ENCODE assay signal across 8 mouse cellular contexts in genomic region chr15:102671721-102672214, GRCm38 (mm10). TPM values are rescaled to one million over a fixed set of nuclear protein-coding genes. Genes with fewer than 3 reads are reported as not detected.
DNase-seq lines count a peak whose midpoint lies in the region; ATAC-seq and TF ChIP-seq lines count a peak whose summit lies in the region.

No protein-coding gene starts in this region.

- H3K9ac ChIP-seq in forebrain, embryonic 12.5 days: peak overlapping the region; percentile 74
- H3K9ac ChIP-seq in heart, embryonic 15.5 days: peak overlapping the region; percentile 73
- H3K9ac ChIP-seq in liver, embryonic 16.5 days (ENCODE audit: low read depth, low read length): peak overlapping the region; percentile 59
- peak overlapping the region; percentile 71 for H3K9ac ChIP-seq in neural tube, embryonic 12.5 days
- peak overlapping the region; percentile 83 for H3K9ac ChIP-seq in stomach, postnatal 0 days (ENCODE audit: low read length)

- peak; percentile 79 for DNase-seq in 3134 (ENCODE audit: extremely low read depth, insufficient read length, low spot score)
- peak; percentile 85 for DNase-seq in brain, adult 2 months (ENCODE audit: low read depth, low spot score)
- DNase-seq in kidney, postnatal 25 days: peak; percentile 87 to 95
- peak; percentile 86 for DNase-seq in stomach, postnatal 0 days (ENCODE audit: low spot score)

- H3K9me3 ChIP-seq in forebrain, embryonic 12.5 days: no peaks in the 10 kb centered on the region
- H3K9me3 ChIP-seq in heart, embryonic 15.5 days (replicated peaks): no peaks in the 10 kb centered on the region
- no peaks in the 10 kb centered on the region for H3K9me3 ChIP-seq in liver, embryonic 16.5 days (replicated peaks; ENCODE audit: control insufficient read depth, low read length)
- no peaks in the 10 kb centered on the region for H3K9me3 ChIP-seq in neural tube, embryonic 12.5 days
- no peaks in the 10 kb centered on the region for H3K9me3 ChIP-seq in stomach, postnatal 0 days (ENCODE audit: control insufficient read depth, low read length)

- no peaks in the 10 kb centered on the region for H3K27me3 ChIP-seq in forebrain, embryonic 12.5 days
- no peaks in the 10 kb centered on the region for H3K27me3 ChIP-seq in heart, embryonic 15.5 days
- peaks cover 31% of the 10 kb centered on the region for H3K27me3 ChIP-seq in liver, embryonic 16.5 days (ENCODE audit: control insufficient read depth, insufficient read depth, low read depth, low read length)
- H3K27me3 ChIP-seq in neural tube, embryonic 12.5 days (replicated peaks): no peaks in the 10 kb centered on the region
- no peaks in the 10 kb centered on the region for H3K27me3 ChIP-seq in stomach, postnatal 0 days (ENCODE audit: control insufficient read depth, insufficient read depth, low read length)

- peak overlapping the region; percentile 47 for H3K4me3 ChIP-seq in forebrain, embryonic 12.5 days (replicated peaks)
- peak overlapping the region; percentile 54 for H3K4me3 ChIP-seq in heart, embryonic 15.5 days
- H3K4me3 ChIP-seq in liver, embryonic 16.5 days (ENCODE audit: low read depth, low read length): peak overlapping the region; percentile 90
- peak overlapping the region; percentile 37 for H3K4me3 ChIP-seq in neural tube, embryonic 12.5 days
- peak overlapping the region; percentile 54 for H3K4me3 ChIP-seq in stomach, postnatal 0 days (ENCODE audit: low read depth, low read length)

- H3K36me3 ChIP-seq in forebrain, embryonic 12.5 days (replicated peaks): peaks cover 20% of the 10 kb centered on the region
- H3K36me3 ChIP-seq in heart, embryonic 15.5 days: peaks cover 13% of the 10 kb centered on the region
- H3K36me3 ChIP-seq in liver, embryonic 16.5 days (ENCODE audit: control insufficient read depth, insufficient read depth): peaks cover 5% of the 10 kb centered on the region; the same call in 1 of the 2 replicates
- H3K36me3 ChIP-seq in neural tube, embryonic 12.5 days: peaks cover 9% of the 10 kb centered on the region
- peaks cover 6% of the 10 kb centered on the region; the same call in 1 of the 2 replicates for H3K36me3 ChIP-seq in stomach, postnatal 0 days (ENCODE audit: control insufficient read depth, insufficient read depth, low read length)

- 1% methylated on average over 34 of the region's 34 CpGs for WGBS in forebrain, embryonic 12.5 days
- WGBS in heart, embryonic 15.5 days: under 1% methylated on average over 34 of the region's 34 CpGs
- under 1% methylated on average over 34 of the region's 34 CpGs for WGBS in liver, embryonic 16.5 days (ENCODE audit: insufficient replicate concordance)
- under 1% methylated on average over 32 of the region's 34 CpGs for WGBS in neural tube, embryonic 12.5 days
- WGBS in stomach, postnatal 0 days: under 1% methylated on average over 33 of the region's 34 CpGs

- H3K4me1 ChIP-seq in forebrain, embryonic 12.5 days: peaks cover 36% of the 10 kb centered on the region
- H3K4me1 ChIP-seq in heart, embryonic 15.5 days (replicated peaks): peaks cover 32% of the 10 kb centered on the region
- peaks cover 13% of the 10 kb centered on the region for H3K4me1 ChIP-seq in liver, embryonic 16.5 days (ENCODE audit: control insufficient read depth, low read depth, low read length)
- peaks cover 33% of the 10 kb centered on the region for H3K4me1 ChIP-seq in neural tube, embryonic 12.5 days
- H3K4me1 ChIP-seq in stomach, postnatal 0 days (replicated peaks; ENCODE audit: control insufficient read depth, insufficient read depth): no peaks in the 10 kb centered on the region

- peak; percentile 70 for ATAC-seq in forebrain, embryonic 12.5 days (ENCODE audit: low FRiP score)
- peak; percentile 64 for ATAC-seq in heart, embryonic 15.5 days (replicated peaks; ENCODE audit: insufficient number of reproducible peaks, insufficient read depth, low FRiP score, low read depth)
- ATAC-seq in liver, embryonic 16.5 days (ENCODE audit: low read depth): peak; percentile 25; the same call in 1 of the 2 replicates
- ATAC-seq in neural tube, embryonic 12.5 days (ENCODE audit: low FRiP score, low read depth): peak; percentile 59
- peak; percentile 69 for ATAC-seq in stomach, postnatal 0 days (ENCODE audit: low FRiP score, low TSS enrichment)

- peak; percentile 14; the same call in 1 of the 2 replicates for TF ChIP-seq CTCF in stomach, postnatal 0 days (IDR thresholded peaks at IDR 0.05; ENCODE audit: low read depth)

- H3K27ac ChIP-seq in forebrain, embryonic 12.5 days: peak overlapping the region; percentile 99
- H3K27ac ChIP-seq in heart, embryonic 15.5 days: peak overlapping the region; percentile 97
- peak overlapping the region; percentile 79 for H3K27ac ChIP-seq in liver, embryonic 16.5 days (ENCODE audit: low read length)
- H3K27ac ChIP-seq in neural tube, embryonic 12.5 days: peak overlapping the region; percentile 95
- H3K27ac ChIP-seq in stomach, postnatal 0 days (replicated peaks): peak overlapping the region; percentile 99

- H3K4me2 ChIP-seq in forebrain, embryonic 12.5 days: peak overlapping the region; percentile 78
- H3K4me2 ChIP-seq in heart, embryonic 15.5 days: peak overlapping the region; percentile 76
- peak overlapping the region; percentile 84 for H3K4me2 ChIP-seq in liver, embryonic 16.5 days (ENCODE audit: low read depth, low read length)
- peak overlapping the region; percentile 74 for H3K4me2 ChIP-seq in neural tube, embryonic 12.5 days (replicated peaks)
- H3K4me2 ChIP-seq in stomach, postnatal 0 days (replicated peaks; ENCODE audit: low read depth): peak overlapping the region; percentile 91

- no peak for TF ChIP-seq EP300 in stomach, postnatal 0 days (optimal IDR thresholded peaks at IDR 0.05)

RNA-seq across cellular contexts. Expression of gene Atp5g2, which starts 0.4 kb away (rescaled TPM):
- 67.4 and 67.5 TPM in 2 replicates for polyA plus RNA-seq in forebrain, embryonic 12.5 days (2016; fragmentation: Nextera tagmentation; extraction: Ambion mirVana)
- polyA plus RNA-seq in heart, embryonic 15.5 days (2015; fragmentation: Nextera tagmentation; extraction: Ambion mirVana): 58.1 and 78.1 TPM in 2 replicates
- polyA plus RNA-seq in liver, embryonic 16.5 days (2015; fragmentation: Nextera tagmentation; extraction: Ambion mirVana): 25.6 and 26.0 TPM in 2 replicates
- 61.1 and 62.7 TPM in 2 replicates for polyA plus RNA-seq in neural tube, embryonic 12.5 days (2016; fragmentation: Nextera tagmentation; extraction: Ambion mirVana)
- 66.6 and 71.4 TPM in 2 replicates for polyA plus RNA-seq in stomach, postnatal 0 days (2015; fragmentation: Nextera tagmentation; extraction: Ambion mirVana)

RNA-seq across cellular contexts. Expression of gene Atf7, which starts 46.5 kb away (rescaled TPM):
- polyA plus RNA-seq in forebrain, embryonic 12.5 days (2016; fragmentation: Nextera tagmentation; extraction: Ambion mirVana): 21.6 and 22.7 TPM in 2 replicates
- polyA plus RNA-seq in heart, embryonic 15.5 days (2015; fragmentation: Nextera tagmentation; extraction: Ambion mirVana): 26.7 and 32.7 TPM in 2 replicates
- 10.2 and 11.1 TPM in 2 replicates for polyA plus RNA-seq in liver, embryonic 16.5 days (2015; fragmentation: Nextera tagmentation; extraction: Ambion mirVana)
- polyA plus RNA-seq in neural tube, embryonic 12.5 days (2016; fragmentation: Nextera tagmentation; extraction: Ambion mirVana): 22.0 and 23.9 TPM in 2 replicates
- 17.0 and 17.3 TPM in 2 replicates for polyA plus RNA-seq in stomach, postnatal 0 days (2015; fragmentation: Nextera tagmentation; extraction: Ambion mirVana)

RNA-seq across cellular contexts. Expression of gene Gm28047, which starts 46.9 kb away (rescaled TPM):
- 0.40 TPM in 1 of 2 replicates, not detected in the other for polyA plus RNA-seq in forebrain, embryonic 12.5 days (2016; fragmentation: Nextera tagmentation; extraction: Ambion mirVana)
- polyA plus RNA-seq in heart, embryonic 15.5 days (2015; fragmentation: Nextera tagmentation; extraction: Ambion mirVana): 0.24 TPM in 1 of 2 replicates, not detected in the other
- not detected in 2 replicates for polyA plus RNA-seq in liver, embryonic 16.5 days (2015; fragmentation: Nextera tagmentation; extraction: Ambion mirVana)
- polyA plus RNA-seq in neural tube, embryonic 12.5 days (2016; fragmentation: Nextera tagmentation; extraction: Ambion mirVana): not detected in 2 replicates
- polyA plus RNA-seq in stomach, postnatal 0 days (2015; fragmentation: Nextera tagmentation; extraction: Ambion mirVana): not detected in 2 replicates

RNA-seq across cellular contexts. Expression of gene Calcoco1, which starts 50.2 kb away (rescaled TPM):
- polyA plus RNA-seq in forebrain, embryonic 12.5 days (2016; fragmentation: Nextera tagmentation; extraction: Ambion mirVana): 38.8 and 42.7 TPM in 2 replicates
- 62.8 and 79.1 TPM in 2 replicates for polyA plus RNA-seq in heart, embryonic 15.5 days (2015; fragmentation: Nextera tagmentation; extraction: Ambion mirVana)
- polyA plus RNA-seq in liver, embryonic 16.5 days (2015; fragmentation: Nextera tagmentation; extraction: Ambion mirVana): 17.9 and 18.2 TPM in 2 replicates
- 39.1 and 47.3 TPM in 2 replicates for polyA plus RNA-seq in neural tube, embryonic 12.5 days (2016; fragmentation: Nextera tagmentation; extraction: Ambion mirVana)
- 25.5 and 27.6 TPM in 2 replicates for polyA plus RNA-seq in stomach, postnatal 0 days (2015; fragmentation: Nextera tagmentation; extraction: Ambion mirVana)

Comparison
In these comparisons a context has a peak if more than half of its experiments do, and no peak if none do; other contexts are left out.
1. Peak in every context shown above with its lines: DNase-seq, ATAC-seq, H3K4me3 ChIP-seq and H3K27ac ChIP-seq.
2. H3K4me3 ChIP-seq: peak in every context shown above with its lines; median percentile 90 in liver, embryonic 16.5 days; 54 in heart, embryonic 15.5 days; 54 in stomach, postnatal 0 days; 47 in forebrain, embryonic 12.5 days; 37 in neural tube, embryonic 12.5 days.